Mouse (Mus musculus): ENCODE measurements at regions not wholly inside any gene's neighbourhood (a gene's known extent, or its start where the extent isn't known, plus 50 kb on each side); places are given as distances from the start of the nearest gene placed in this dataset.

DNA sequence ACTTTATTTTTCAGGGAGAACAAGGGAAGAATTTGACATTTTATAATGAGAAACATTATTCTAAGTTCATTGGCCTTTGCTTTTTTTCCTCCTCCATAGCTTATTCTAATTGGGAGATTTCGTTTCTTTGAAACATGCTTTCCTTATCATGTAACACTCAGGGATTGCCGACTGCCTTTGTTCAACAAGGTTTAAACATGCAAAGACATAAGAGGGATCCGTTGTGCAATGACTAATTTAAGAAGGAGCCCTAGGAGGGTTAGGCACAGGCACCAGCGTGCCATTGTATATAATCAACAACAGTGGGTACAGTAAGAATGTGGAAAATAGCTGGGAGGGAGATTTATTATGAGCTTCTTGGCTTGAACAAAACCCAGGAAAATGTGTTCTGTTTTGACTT lies 654.1 kb downstream of the Slitrk6 start:
- DNase-seq = no peak
- WGBS = 71% methylated on average over 4 of the region's 4 CpGs
- H3K27me3 ChIP-seq (ENCODE audit: control insufficient read depth, insufficient read depth, low read length) = no peaks in the 10 kb centered on the region
- no peaks in the 10 kb centered on the region for H3K4me1 ChIP-seq (ENCODE audit: control insufficient read depth, insufficient read depth, low read length)
- H3K27ac ChIP-seq (ENCODE audit: insufficient read depth, low read length) = no peak overlapping the region
- H3K4me3 ChIP-seq (replicated peaks; ENCODE audit: insufficient read depth, low read depth, low read length) = no peak overlapping the region
- no peak for TF ChIP-seq POLR2A (IDR thresholded peaks at IDR 0.05; ENCODE audit: borderline replicate concordance, insufficient read depth, low read length)
- TF ChIP-seq CTCF (IDR thresholded peaks at IDR 0.05; ENCODE audit: borderline replicate concordance, insufficient read depth, low read depth, low read length) = no peak

DNA sequence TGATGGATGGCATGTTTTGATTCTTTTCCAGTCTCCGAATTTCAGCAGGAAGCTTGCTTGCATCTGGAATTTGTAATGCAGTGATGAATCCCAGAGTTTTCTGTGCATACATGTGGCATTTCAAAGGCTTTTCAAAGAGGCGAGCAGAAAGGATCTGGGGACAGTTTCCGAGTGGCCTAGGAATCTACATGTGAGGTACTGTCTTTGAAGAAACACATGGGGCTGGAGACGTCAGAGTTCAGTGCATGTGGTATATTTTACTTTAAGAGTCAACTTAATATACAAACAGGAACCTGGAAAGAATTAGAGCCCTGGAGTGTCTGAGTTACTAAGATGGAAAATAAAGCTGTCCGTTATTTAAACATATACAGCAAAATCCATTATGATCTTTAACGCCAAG lies 676.6 kb downstream of the Slitrk6 start:
- Histone ChIP-seq H3K27ac (ENCODE audit: insufficient read depth, low read length) (no peak overlapping the region), H3K4me1 (ENCODE audit: control insufficient read depth, insufficient read depth, low read length) (no peaks in the 10 kb centered on the region), H3K27me3 (ENCODE audit: control insufficient read depth, insufficient read depth, low read length) (no peaks in the 10 kb centered on the region), H3K4me3 (replicated peaks; ENCODE audit: insufficient read depth, low read depth, low read length) (no peak overlapping the region)
- TF ChIP-seq CTCF (IDR thresholded peaks at IDR 0.05; ENCODE audit: borderline replicate concordance, insufficient read depth, low read depth, low read length) = no peak
- TF ChIP-seq POLR2A (IDR thresholded peaks at IDR 0.05; ENCODE audit: borderline replicate concordance, insufficient read depth, low read length) = no peak
- DNase-seq = no peak
- WGBS = 89% methylated on average over 6 of the region's 6 CpGs

DNA sequence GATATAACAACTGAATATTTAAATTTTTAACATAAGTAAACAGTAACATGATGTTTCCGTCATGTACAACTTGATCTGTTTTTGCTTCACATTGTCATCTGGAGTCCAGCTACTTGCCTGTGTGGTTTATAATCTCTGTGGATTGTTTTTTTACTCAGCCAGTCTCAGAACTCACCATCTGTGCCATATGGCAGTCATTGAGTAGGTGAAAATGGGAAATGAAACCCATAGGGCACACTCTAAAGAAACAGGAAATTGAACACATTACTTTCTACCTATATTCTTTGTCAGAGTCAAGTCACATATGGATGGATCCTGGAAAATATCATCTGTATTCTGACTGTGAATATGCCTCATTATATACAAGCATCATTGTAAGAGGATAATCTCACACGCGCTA lies 707.2 kb downstream of the Slitrk6 start:
- WGBS = 90% methylated on average over 3 of the region's 3 CpGs
- DNase-seq = no peak

DNA sequence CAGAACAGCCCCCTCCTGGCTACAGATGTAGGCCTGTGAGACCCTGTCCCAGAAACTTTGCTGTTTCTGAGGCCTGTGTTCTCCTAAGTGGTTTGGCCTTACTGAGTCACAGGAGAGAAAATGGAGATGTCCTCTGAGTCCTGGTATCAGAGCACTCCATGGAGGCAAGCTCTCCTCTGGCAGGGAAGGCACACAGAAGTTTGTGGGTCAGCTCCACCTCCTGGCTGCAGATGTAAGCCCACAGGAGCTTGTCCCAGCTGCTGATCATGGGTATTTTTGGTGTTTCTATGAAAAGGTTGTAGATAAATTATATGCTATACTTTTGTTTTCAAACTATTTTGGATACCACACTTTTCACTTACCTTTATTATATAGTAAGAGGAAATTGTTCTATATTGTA lies 711.7 kb downstream of the Slitrk6 start:
- no peaks in the 10 kb centered on the region for H3K27me3 ChIP-seq (ENCODE audit: control insufficient read depth, insufficient read depth, low read length)
- no peak for DNase-seq
- TF ChIP-seq POLR2A (IDR thresholded peaks at IDR 0.05; ENCODE audit: borderline replicate concordance, insufficient read depth, low read length) (no peak), CTCF (IDR thresholded peaks at IDR 0.05; ENCODE audit: borderline replicate concordance, insufficient read depth, low read depth, low read length) (no peak)
- no peak overlapping the region for H3K4me3 ChIP-seq (replicated peaks; ENCODE audit: insufficient read depth, low read depth, low read length)
- no peaks in the 10 kb centered on the region for H3K4me1 ChIP-seq (ENCODE audit: control insufficient read depth, insufficient read depth, low read length)
- H3K27ac ChIP-seq (ENCODE audit: insufficient read depth, low read length) = no peak overlapping the region

More for the DNA sequence above, 707.2 kb downstream of the Slitrk6 start:
- no peaks in the 10 kb centered on the region for H3K4me1 ChIP-seq (ENCODE audit: control insufficient read depth, insufficient read depth, low read length)
- H3K4me3 ChIP-seq (replicated peaks; ENCODE audit: insufficient read depth, low read depth, low read length) = no peak overlapping the region
- no peak overlapping the region for H3K27ac ChIP-seq (ENCODE audit: insufficient read depth, low read length)
- TF ChIP-seq CTCF (IDR thresholded peaks at IDR 0.05; ENCODE audit: borderline replicate concordance, insufficient read depth, low read depth, low read length) (no peak), POLR2A (IDR thresholded peaks at IDR 0.05; ENCODE audit: borderline replicate concordance, insufficient read depth, low read length) (no peak)
- H3K27me3 ChIP-seq (ENCODE audit: control insufficient read depth, insufficient read depth, low read length) = no peaks in the 10 kb centered on the region

DNA sequence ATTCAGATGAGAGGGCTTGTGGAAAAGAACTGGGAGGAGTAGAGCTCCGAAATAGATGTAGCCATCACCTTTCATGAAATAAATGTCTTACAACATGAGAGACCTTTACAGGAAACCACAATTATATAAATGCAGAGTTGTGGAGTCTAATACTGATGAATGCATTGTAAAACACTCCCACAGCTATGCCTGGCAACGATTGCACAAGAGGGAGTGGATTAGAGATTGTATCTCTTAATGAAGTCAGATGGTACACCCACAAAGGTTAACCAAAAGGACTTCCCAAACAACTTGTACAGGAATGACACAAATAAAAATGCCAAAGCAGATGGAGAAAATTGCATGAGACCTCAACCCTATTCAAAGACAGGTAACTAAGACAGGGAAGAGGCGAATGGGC lies 733.1 kb downstream of the Slitrk6 start:
- no peaks in the 10 kb centered on the region for H3K27me3 ChIP-seq (ENCODE audit: control insufficient read depth, insufficient read depth, low read length)
- H3K4me3 ChIP-seq (replicated peaks; ENCODE audit: insufficient read depth, low read depth, low read length) = no peak overlapping the region
- no peaks in the 10 kb centered on the region for H3K4me1 ChIP-seq (ENCODE audit: control insufficient read depth, insufficient read depth, low read length)
- 81% methylated on average over 3 of the region's 3 CpGs for WGBS
- no peak for TF ChIP-seq CTCF (IDR thresholded peaks at IDR 0.05; ENCODE audit: borderline replicate concordance, insufficient read depth, low read depth, low read length)
- no peak for TF ChIP-seq POLR2A (IDR thresholded peaks at IDR 0.05; ENCODE audit: borderline replicate concordance, insufficient read depth, low read length)
- no peak for DNase-seq
- no peak overlapping the region for H3K27ac ChIP-seq (ENCODE audit: insufficient read depth, low read length)

DNA sequence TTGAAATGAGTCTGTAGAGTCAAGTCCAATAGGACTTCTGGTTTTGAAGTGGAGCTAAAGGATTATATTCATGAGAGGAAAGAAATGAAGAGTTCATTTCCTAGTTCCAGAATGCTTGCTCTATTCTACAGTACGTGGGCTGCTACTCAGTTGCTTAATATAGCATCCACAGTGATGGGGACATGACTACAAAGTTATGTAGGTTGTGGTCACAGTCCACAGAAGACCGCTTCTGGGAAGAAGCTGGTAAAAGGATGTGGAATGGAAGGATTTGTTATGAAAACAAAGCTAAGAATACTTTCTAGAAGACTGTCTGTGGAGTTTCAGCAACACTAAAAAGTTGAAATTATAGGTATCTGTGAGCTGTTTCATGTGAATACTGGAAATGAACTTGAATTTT lies 739.8 kb downstream of the Slitrk6 start:
- DNase-seq = no peak

DNA sequence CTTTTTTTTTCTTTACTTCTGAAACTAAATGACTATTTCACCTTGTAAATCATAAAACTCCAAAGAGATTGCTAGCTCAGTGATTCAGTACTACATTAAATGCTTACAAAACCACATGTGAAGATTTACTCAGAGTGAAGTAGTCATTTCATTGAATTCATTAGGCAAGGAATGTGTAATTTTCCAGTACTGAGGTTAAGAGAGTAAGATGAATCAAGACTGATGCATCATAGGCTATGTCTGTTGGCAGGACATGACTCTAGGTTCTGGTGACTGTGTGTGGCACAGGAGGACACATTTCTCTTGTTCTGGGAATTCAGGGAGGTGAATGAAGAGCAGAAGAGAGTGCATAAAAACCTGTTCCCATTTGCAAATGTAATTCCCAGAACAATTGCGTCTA lies 741.7 kb downstream of the Slitrk6 start:
- no peaks in the 10 kb centered on the region for H3K27me3 ChIP-seq (ENCODE audit: control insufficient read depth, insufficient read depth, low read length)
- no peaks in the 10 kb centered on the region for H3K4me1 ChIP-seq (ENCODE audit: control insufficient read depth, insufficient read depth, low read length)
- no peak for TF ChIP-seq CTCF (IDR thresholded peaks at IDR 0.05; ENCODE audit: borderline replicate concordance, insufficient read depth, low read depth, low read length)
- no peak for TF ChIP-seq POLR2A (IDR thresholded peaks at IDR 0.05; ENCODE audit: borderline replicate concordance, insufficient read depth, low read length)
- H3K4me3 ChIP-seq (replicated peaks; ENCODE audit: insufficient read depth, low read depth, low read length) = no peak overlapping the region
- no peak for DNase-seq
- H3K27ac ChIP-seq (ENCODE audit: insufficient read depth, low read length) = no peak overlapping the region
- 94% methylated on average over 1 of the region's 1 CpGs for WGBS

More for the DNA sequence above, 739.8 kb downstream of the Slitrk6 start:
- no peak overlapping the region for H3K27ac ChIP-seq (ENCODE audit: insufficient read depth, low read length)
- H3K27me3 ChIP-seq (ENCODE audit: control insufficient read depth, insufficient read depth, low read length) = no peaks in the 10 kb centered on the region
- no peak for TF ChIP-seq POLR2A (IDR thresholded peaks at IDR 0.05; ENCODE audit: borderline replicate concordance, insufficient read depth, low read length)
- no peak for TF ChIP-seq CTCF (IDR thresholded peaks at IDR 0.05; ENCODE audit: borderline replicate concordance, insufficient read depth, low read depth, low read length)
- WGBS = 80% methylated on average over 2 of the region's 2 CpGs
- no peaks in the 10 kb centered on the region for H3K4me1 ChIP-seq (ENCODE audit: control insufficient read depth, insufficient read depth, low read length)
- no peak overlapping the region for H3K4me3 ChIP-seq (replicated peaks; ENCODE audit: insufficient read depth, low read depth, low read length)

DNA sequence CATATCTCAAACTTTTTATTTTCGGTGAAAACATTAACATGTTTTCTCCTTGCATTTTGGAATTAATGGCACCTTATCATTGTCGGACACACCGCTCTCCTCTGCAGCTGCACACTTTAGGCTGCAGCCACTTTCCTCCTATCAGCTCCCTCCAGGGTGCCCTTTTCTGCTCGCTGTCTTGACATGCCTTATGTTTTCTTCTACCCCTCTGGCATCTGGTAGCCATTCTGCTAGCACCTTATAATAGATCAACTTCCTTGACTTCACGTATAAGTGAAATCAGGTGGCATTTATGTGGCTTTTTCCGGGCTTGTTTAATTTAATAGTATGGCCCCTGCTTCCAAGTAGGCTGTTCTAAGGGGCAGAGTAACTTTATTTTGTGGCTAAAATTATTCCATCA lies 747.8 kb downstream of the Slitrk6 start:
- TF ChIP-seq CTCF (IDR thresholded peaks at IDR 0.05; ENCODE audit: borderline replicate concordance, insufficient read depth, low read depth, low read length) = no peak
- no peak for TF ChIP-seq POLR2A (IDR thresholded peaks at IDR 0.05; ENCODE audit: borderline replicate concordance, insufficient read depth, low read length)
- H3K4me3 ChIP-seq (replicated peaks; ENCODE audit: insufficient read depth, low read depth, low read length) = no peak overlapping the region
- H3K27ac ChIP-seq (ENCODE audit: insufficient read depth, low read length) = no peak overlapping the region
- no peaks in the 10 kb centered on the region for H3K4me1 ChIP-seq (ENCODE audit: control insufficient read depth, insufficient read depth, low read length)
- no peak for DNase-seq
- WGBS = 66% methylated on average over 6 of the region's 6 CpGs
- no peaks in the 10 kb centered on the region for H3K27me3 ChIP-seq (ENCODE audit: control insufficient read depth, insufficient read depth, low read length)
